Mouse (Mus musculus): ENCODE results near the gene Hspa4. TPM values are rescaled to one million over a fixed set of nuclear protein-coding genes. Genes with fewer than 3 reads are reported as not detected.
"Not testable (repeated sequence)": the region's sequence is repeated elsewhere in the genome, so short reads cannot be mapped to it uniquely, and the experiment has no call there.

Hspa4 gene
- 91.2 and 112 TPM in 2 replicates for polyA plus RNA-seq (2016; fragmentation: Nextera tagmentation; extraction: Ambion mirVana)

DNA sequence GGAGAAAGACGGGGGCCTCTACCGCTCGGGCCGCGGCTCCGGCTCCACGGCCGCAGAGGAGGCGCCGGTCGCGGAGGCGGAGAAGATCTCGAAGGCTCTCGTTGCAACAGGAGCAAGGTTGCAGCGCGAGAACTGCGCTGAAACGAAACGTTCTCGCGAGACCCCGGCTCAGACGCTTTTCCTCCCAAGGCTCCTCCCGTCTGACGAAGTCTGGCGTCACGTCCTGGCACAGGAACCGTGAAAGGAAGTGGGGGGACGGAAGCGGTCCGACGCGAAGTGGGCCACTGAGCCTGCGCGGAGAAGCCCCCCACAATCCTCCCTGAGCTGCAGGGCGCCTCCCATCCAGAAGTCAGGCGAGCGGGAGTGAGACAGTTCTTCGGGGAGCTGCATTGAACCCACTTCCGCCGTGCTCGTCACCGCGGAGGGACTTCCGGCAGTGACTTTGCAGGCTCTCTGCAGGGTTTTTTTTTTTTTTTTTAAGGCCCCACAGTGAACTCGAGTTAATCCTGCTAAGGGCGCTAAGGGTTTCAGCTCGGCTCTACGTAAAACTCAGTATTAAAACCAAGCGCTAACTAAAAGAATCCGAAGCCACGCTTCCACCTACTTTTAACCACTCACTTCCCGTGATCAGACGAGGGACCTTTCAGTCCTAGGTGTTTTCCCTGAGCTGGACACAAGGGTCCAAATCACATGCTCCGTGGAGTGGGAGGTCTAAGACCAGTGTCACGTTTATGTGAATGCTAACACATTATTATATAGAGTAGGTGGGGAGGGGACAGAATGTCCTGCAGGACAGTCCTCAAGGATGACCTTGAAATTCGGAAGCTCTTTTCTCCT lies at the start of gene Hspa4:
TSS of gene Hspa4 (minus strand) at position 128 of the 837 bp plus-strand sequence.
- peak within 1 kb of the TSS; percentile 96 for H3K27ac ChIP-seq
- H3K9me3 ChIP-seq = no peaks in the 10 kb centered on the region
- H3K27me3 ChIP-seq (ENCODE audit: insufficient read depth, poor library complexity, severe bottlenecking) = no peaks in the 10 kb centered on the region
- peak; percentile 98 for DNase-seq (ENCODE audit: low spot score)
- peaks cover 28% of the 10 kb centered on the region for H3K4me1 ChIP-seq (replicated peaks)
- H3K36me3 ChIP-seq = peaks cover 27% of the 10 kb centered on the region
- peak within 1 kb of the TSS; percentile 100 for H3K4me3 ChIP-seq
- WGBS = 1% methylated on average over 58 of the region's 58 CpGs

- Histone ChIP-seq H3K9me3 (no peaks in the 10 kb centered on the region), H3K36me3 (no peaks in the 10 kb centered on the region), H3K4me3 (no peak overlapping the region), H3K4me1 (replicated peaks) (0 out of 2 replicates have a peak, but pooled peaks cover 2% of the 10 kb centered on the region), H3K27me3 (ENCODE audit: insufficient read depth, poor library complexity, severe bottlenecking) (0 out of 2 replicates have a peak, but pooled peaks cover 4% of the 10 kb centered on the region), H3K27ac (no peak overlapping the region)
- no peak for DNase-seq (ENCODE audit: low spot score)
- WGBS = 42% methylated on average over 2 of the region's 2 CpGs
Observed at GRCm38 (mm10) chr11:53345738-53346137, 45.5 kb upstream of the Hspa4 start.

DNA sequence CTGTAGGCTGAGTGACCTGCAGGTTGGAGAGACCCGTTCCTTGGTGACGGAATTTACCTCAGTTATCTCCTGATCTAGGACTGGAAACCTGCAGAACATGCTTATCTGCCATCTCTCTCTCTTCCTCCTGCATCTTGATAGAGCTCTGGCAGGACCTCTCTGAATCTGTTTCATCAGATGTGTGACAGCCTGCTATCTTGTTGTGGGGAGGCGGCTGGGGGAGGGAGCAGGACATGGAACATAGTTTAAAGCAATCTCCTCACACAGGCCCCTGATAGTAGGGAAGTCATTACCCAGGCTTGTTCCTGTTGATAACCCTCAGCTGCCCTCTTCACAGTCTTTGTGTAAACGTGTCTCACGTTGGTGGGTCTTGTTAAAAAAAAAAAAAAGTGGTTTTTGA lies 45.1 kb upstream of the Hspa4 start:
- H3K9me3 ChIP-seq = no peaks in the 10 kb centered on the region
- 0 out of 2 replicates have a peak, but pooled peaks cover 2% of the 10 kb centered on the region for H3K4me1 ChIP-seq (replicated peaks)
- no peaks in the 10 kb centered on the region for H3K36me3 ChIP-seq
- no peak overlapping the region for H3K27ac ChIP-seq
- H3K27me3 ChIP-seq (ENCODE audit: insufficient read depth, poor library complexity, severe bottlenecking) = 0 out of 2 replicates have a peak, but pooled peaks cover 4% of the 10 kb centered on the region
- no peak overlapping the region for H3K4me3 ChIP-seq
- WGBS = 45% methylated on average over 5 of the region's 5 CpGs
- DNase-seq (ENCODE audit: low spot score) = no peak

DNA sequence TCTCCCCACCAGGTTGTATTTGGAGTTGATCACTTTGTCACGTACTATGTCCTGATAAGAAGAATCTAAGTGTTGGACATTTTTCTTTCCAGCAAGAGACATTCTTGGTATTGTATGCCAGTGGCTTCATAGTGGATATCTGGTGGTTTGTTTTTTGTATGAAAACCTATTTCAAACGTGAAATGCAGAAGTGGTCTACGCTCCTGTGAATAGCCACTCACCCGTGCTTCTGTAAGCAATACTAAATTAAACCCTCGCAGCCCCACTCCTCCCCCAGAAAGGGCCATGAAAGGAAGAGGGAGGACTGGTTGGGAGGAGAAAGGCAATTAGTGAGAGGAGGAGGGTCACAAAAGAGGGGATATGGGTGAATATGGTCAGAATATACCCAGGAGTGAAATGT lies 42.5 kb upstream of the Hspa4 start:
- WGBS = 77% methylated on average over 5 of the region's 5 CpGs
- Histone ChIP-seq H3K27me3 (ENCODE audit: insufficient read depth, poor library complexity, severe bottlenecking) (no peaks in the 10 kb centered on the region), H3K36me3 (no peaks in the 10 kb centered on the region), H3K4me3 (no peak overlapping the region), H3K9me3 (no peaks in the 10 kb centered on the region), H3K4me1 (replicated peaks) (0 out of 2 replicates have a peak, but pooled peaks cover 2% of the 10 kb centered on the region), H3K27ac (no peak overlapping the region)
- DNase-seq (ENCODE audit: low spot score) = no peak

GRCm38 (mm10) chr11:53341019-53341418 lies 40.8 kb upstream of the Hspa4 start:
- H3K9me3 ChIP-seq; H3K36me3 ChIP-seq; H3K27me3 ChIP-seq (ENCODE audit: insufficient read depth, poor library complexity, severe bottlenecking); H3K4me3 ChIP-seq; H3K4me1 ChIP-seq (replicated peaks); H3K27ac ChIP-seq; DNase-seq (ENCODE audit: low spot score): not testable (repeated sequence)
- 88% methylated on average over 10 of the region's 10 CpGs for WGBS

- Histone ChIP-seq H3K36me3 (peaks cover 14% of the 10 kb centered on the region), H3K4me3 (no peak overlapping the region), H3K27ac (no peak overlapping the region), H3K27me3 (ENCODE audit: insufficient read depth, poor library complexity, severe bottlenecking) (no peaks in the 10 kb centered on the region), H3K9me3 (no peaks in the 10 kb centered on the region), H3K4me1 (replicated peaks) (peaks cover 6% of the 10 kb centered on the region)
- WGBS = 60% methylated on average over 8 of the region's 8 CpGs
- no peak for DNase-seq (ENCODE audit: low spot score)
Observed at GRCm38 (mm10) chr11:53337684-53338083, 37.4 kb upstream of the Hspa4 start.

DNA sequence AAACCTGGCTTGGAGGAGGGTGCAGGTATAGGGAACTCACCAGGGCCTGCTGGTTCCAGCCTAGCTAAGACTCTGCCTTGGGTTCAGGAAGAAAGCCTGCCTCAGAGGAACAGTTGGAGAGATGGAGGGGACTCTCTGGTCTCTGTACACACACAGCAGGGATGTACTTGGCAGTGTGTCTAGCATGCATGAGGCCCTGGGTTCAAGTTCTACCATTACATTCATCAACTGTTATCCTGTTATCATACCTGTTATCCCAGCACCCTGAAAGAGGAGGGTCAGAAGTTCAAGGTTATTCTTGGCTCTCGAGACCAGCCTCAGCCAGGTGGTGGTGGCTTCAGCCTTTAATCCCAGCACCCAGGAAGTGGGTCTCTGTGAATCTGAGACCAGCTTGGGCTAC lies 36.7 kb upstream of the Hspa4 start:
- no peak overlapping the region for H3K4me3 ChIP-seq
- H3K27ac ChIP-seq = no peak overlapping the region
- no peaks in the 10 kb centered on the region for H3K27me3 ChIP-seq (ENCODE audit: insufficient read depth, poor library complexity, severe bottlenecking)
- H3K36me3 ChIP-seq = peaks cover 21% of the 10 kb centered on the region
- H3K4me1 ChIP-seq (replicated peaks) = peaks cover 6% of the 10 kb centered on the region
- H3K9me3 ChIP-seq = no peaks in the 10 kb centered on the region
- DNase-seq (ENCODE audit: low spot score) = no peak
- WGBS = 75% methylated on average over 1 of the region's 1 CpGs

DNA sequence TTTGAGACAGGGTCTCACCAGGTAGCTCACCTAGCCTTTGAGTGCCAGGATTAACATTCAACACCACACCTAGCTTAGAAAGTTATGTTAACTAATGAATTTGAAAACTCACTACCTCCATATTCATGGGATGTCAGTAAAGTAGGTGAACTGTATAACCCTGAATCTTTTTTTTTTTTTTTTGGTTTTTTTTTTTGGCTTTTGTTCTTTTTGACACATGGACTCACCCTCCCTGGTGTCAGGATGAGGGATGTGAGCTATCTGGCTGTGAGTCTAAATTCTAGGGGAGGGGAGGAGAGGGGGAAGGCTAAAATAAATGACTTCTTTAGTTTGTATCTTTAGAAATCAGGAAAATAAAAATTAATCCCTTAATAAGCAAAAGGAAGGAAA lies 35.9 kb upstream of the Hspa4 start:
- no peaks in the 10 kb centered on the region for H3K27me3 ChIP-seq (ENCODE audit: insufficient read depth, poor library complexity, severe bottlenecking)
- no peak for DNase-seq (ENCODE audit: low spot score)
- H3K9me3 ChIP-seq = no peaks in the 10 kb centered on the region
- H3K36me3 ChIP-seq = peaks cover 29% of the 10 kb centered on the region
- no peak overlapping the region for H3K4me3 ChIP-seq
- H3K27ac ChIP-seq = no peak overlapping the region
- peaks cover 6% of the 10 kb centered on the region for H3K4me1 ChIP-seq (replicated peaks)

DNA sequence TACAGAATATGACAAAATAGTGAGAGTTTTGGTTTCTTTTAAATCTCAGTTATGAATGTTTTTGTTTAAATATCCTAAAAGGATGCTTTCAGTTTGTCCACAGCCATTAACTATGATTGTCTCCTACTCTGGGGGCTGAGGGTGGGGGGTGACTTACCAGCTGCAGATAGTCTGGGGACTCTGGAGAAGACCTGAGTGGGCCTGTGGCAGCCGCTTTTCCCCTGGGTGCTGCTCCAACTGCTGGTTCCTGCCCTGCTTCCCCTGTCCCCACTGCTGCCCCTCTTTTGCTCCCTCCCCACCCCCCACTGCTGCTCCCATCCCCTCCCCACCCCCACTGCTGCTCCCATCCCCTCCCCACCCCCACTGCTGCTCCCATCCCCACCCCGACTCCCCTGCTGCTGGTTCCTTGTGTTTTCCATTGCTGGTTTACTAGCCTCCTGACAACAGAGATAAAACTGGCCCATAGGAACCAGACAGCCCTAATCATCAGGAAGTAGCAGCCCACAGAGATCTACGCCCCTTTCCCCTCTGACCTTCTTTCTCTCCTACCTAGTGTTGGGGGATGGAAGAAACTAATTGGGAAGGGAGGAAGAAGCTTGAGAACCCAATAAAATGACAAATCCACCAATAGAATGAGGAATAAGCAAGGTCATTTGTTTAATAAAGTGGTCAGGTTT lies 35.4 kb upstream of the Hspa4 start:
- peaks cover 6% of the 10 kb centered on the region for H3K4me1 ChIP-seq (replicated peaks)
- H3K9me3 ChIP-seq = no peaks in the 10 kb centered on the region
- peak overlapping the region; percentile 70; the same call in 1 of the 2 replicates for H3K27ac ChIP-seq
- no peak for DNase-seq (ENCODE audit: low spot score)
- no peaks in the 10 kb centered on the region for H3K27me3 ChIP-seq (ENCODE audit: insufficient read depth, poor library complexity, severe bottlenecking)
- H3K4me3 ChIP-seq = no peak overlapping the region
- H3K36me3 ChIP-seq = peaks cover 34% of the 10 kb centered on the region
- 39% methylated on average over 3 of the region's 3 CpGs for WGBS

- peaks cover 69% of the 10 kb centered on the region for H3K36me3 ChIP-seq
- DNase-seq (ENCODE audit: low spot score) = no peak
- no peak overlapping the region for H3K27ac ChIP-seq
- no peaks in the 10 kb centered on the region for H3K9me3 ChIP-seq
- 89% methylated on average over 14 of the region's 14 CpGs for WGBS
- no peak overlapping the region for H3K4me3 ChIP-seq
- H3K27me3 ChIP-seq (ENCODE audit: insufficient read depth, poor library complexity, severe bottlenecking) = no peaks in the 10 kb centered on the region
- peaks cover 6% of the 10 kb centered on the region for H3K4me1 ChIP-seq (replicated peaks)
Observed at GRCm38 (mm10) chr11:53332076-53332680, 31.9 kb upstream of the Hspa4 start.

DNA sequence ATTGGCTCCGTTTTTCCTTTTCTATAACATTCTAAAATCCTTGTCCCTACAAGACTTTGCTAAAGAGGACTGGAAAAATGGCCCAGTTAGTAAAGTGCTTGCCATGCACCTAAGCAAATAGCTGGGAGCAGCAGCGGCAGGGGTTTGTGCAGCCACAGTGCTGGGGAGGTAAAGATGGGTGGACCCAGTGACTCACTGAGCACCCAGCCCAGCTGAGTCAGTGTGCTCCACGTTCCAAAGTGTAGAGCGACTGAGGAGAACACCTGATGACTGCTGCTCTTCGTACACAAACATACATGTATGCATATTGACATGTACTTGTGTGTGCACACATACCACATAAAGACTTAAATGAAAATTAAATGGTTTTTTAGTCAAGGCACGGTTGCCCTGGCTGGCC lies 30.9 kb upstream of the Hspa4 start:
- Histone ChIP-seq H3K4me1 (replicated peaks) (peaks cover 6% of the 10 kb centered on the region), H3K4me3 (no peak overlapping the region), H3K27ac (no peak overlapping the region), H3K9me3 (no peaks in the 10 kb centered on the region), H3K36me3 (peaks cover 73% of the 10 kb centered on the region), H3K27me3 (ENCODE audit: insufficient read depth, poor library complexity, severe bottlenecking) (no peaks in the 10 kb centered on the region)
- WGBS = 96% methylated on average over 6 of the region's 6 CpGs
- no peak for DNase-seq (ENCODE audit: low spot score)

DNA sequence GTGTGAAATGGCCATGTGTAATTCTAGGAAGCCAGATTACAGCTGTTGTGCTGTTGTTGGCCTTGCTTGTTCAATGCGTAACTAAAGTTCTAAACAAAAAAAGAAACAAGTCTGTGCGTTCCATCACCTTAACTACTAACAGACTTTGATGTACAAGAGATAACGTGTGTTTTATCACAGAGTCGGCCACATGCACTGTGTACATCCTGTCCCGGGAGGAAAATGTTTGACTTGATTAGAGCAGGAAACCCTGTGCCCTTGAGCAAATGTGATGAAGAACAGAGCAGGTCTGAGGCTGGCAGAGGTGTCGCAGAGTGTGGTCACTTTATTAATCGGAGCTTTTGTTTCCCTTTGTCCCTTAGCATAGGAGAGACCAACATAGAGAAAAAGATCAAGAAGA lies 30.1 kb upstream of the Hspa4 start:
- WGBS = 91% methylated on average over 7 of the region's 7 CpGs
- H3K9me3 ChIP-seq = no peaks in the 10 kb centered on the region
- no peak for DNase-seq (ENCODE audit: low spot score)
- peaks cover 8% of the 10 kb centered on the region for H3K4me1 ChIP-seq (replicated peaks)
- peaks cover 73% of the 10 kb centered on the region for H3K36me3 ChIP-seq
- H3K27ac ChIP-seq = no peak overlapping the region
- no peak overlapping the region for H3K4me3 ChIP-seq
- no peaks in the 10 kb centered on the region for H3K27me3 ChIP-seq (ENCODE audit: insufficient read depth, poor library complexity, severe bottlenecking)

DNA sequence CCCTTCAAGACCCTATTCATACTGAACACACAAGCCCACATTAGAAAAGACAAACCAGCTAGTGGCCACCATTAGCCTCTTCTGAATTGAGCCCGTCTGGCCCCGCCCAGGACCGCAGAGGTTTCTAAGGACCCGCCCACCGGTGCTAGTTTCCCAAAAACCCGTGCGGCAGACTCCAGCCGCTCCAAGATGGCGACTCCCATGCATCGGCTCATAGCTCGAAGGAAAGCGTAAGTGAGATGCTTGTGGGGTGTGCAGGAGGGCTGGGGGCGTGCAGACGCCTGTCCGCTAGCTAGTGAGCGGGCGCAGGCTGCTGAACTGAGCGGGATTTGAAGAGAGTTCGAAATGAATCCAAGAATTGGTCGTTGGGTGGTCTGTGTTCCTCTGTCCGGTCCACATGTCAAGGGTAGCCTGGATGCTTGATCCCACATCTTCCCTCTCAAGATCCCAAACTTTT lies 24.3 kb upstream of the Hspa4 start, which contains the start of gene Zcchc10:
TSS of gene Zcchc10 (plus strand) at position 168 of the 457 bp plus-strand sequence.
- Histone ChIP-seq H3K36me3 (peaks cover 28% of the 10 kb centered on the region), H3K4me3 (peak within 1 kb of the TSS; percentile 90), H3K4me1 (replicated peaks) (peaks cover 13% of the 10 kb centered on the region), H3K27ac (peak within 1 kb of the TSS; percentile 93), H3K27me3 (ENCODE audit: insufficient read depth, poor library complexity, severe bottlenecking) (no peaks in the 10 kb centered on the region), H3K9me3 (no peaks in the 10 kb centered on the region)
- WGBS = under 1% methylated on average over 21 of the region's 21 CpGs
- DNase-seq (ENCODE audit: low spot score) = peak; percentile 89

Data from hindbrain, embryonic 10.5 days (tissue).